7 mouse cellular contexts compared by ENCODE assay signal in the genomic region with DNA sequence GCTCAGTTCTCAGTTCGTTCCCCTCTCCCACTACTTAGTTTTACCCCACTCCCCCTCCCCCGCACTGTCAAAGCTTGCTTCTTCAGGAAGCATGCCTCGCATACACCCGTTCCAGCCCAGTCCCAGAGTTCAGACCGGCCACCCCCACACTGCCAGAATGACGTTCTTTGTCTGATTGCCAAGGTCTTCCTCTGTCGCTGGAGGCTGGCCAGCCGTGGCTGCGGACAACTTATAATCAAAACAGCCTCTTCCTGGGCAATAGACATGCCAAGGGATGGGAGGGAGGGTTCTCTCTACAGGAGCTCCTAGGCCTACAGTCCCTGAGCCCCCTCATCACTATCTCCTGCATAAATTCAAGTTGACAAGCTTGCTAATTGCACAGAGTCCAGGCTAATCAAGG. TPM values are rescaled to one million over a fixed set of nuclear protein-coding genes. Genes with fewer than 3 reads are reported as not detected.
A peak's percentile ranks its signal among the peaks of the same experiment; 100 is the strongest.
DNase-seq lines count a peak whose midpoint lies in the region; ATAC-seq lines count a peak whose summit lies in the region.

No protein-coding gene starts in this region.

- peak; percentile 95 for DNase-seq in Muller cell, postnatal 12 days (ENCODE audit: inconsistent ontology term)
- DNase-seq in adrenal gland, postnatal 36 days = peak; percentile 84
- DNase-seq in heart, adult 9 months (ENCODE audit: low spot score in 2 of 2) = peak; percentile 16 to 35
- peak; percentile 9 to 16 for DNase-seq in kidney, adult 8-10 months
- peak; percentile 89 to 93 for DNase-seq in lung, postnatal 4 days
- DNase-seq in frontal cortex, postnatal 10 days (ENCODE audit: low spot score in 2 of 2) = no peak

- no peak for ATAC-seq in granulocyte monocyte progenitor cell, adult 5-6 weeks (replicated peaks; ENCODE audit: poor library complexity, severe bottlenecking)

RNA-seq across cellular contexts. Expression of gene Mapre3, which starts 45.8 kb away (rescaled TPM):
- 10 to 100 TPM; 48.9 to 52.2 TPM for total RNA-seq in adrenal gland, postnatal 36 days (2021)
- not detected in 2 replicates for total RNA-seq in granulocyte monocyte progenitor cell, adult 5-6 weeks (2014; fragmentation: Nextera tagmentation)
- not detected in 2 replicates for total RNA-seq in granulocyte monocyte progenitor cell, adult 5-6 weeks (2017)

RNA-seq across cellular contexts. Expression of gene Dpysl5, which starts 57.2 kb away (rescaled TPM):
- total RNA-seq in adrenal gland, postnatal 36 days (2021) = 1 to 10 TPM in 1 of 2 experiments, under 1 TPM in 1; 0.86 to 1.1 TPM
- total RNA-seq in granulocyte monocyte progenitor cell, adult 5-6 weeks (2014; fragmentation: Nextera tagmentation) = not detected in 2 replicates
- not detected in 2 replicates for total RNA-seq in granulocyte monocyte progenitor cell, adult 5-6 weeks (2017)

Comparison
In these comparisons a context has a peak if more than half of its experiments do, and no peak if none do; other contexts are left out.
1. DNase-seq: peak in Muller cell, postnatal 12 days (single experiment), adrenal gland, postnatal 36 days (2 of 2), heart, adult 9 months (2 of 2), kidney, adult 8-10 months (2 of 2) and lung, postnatal 4 days (2 of 2); none in frontal cortex, postnatal 10 days (0 of 2).
2. RNA of gene Mapre3, which starts 45.8 kb away (total RNA-seq): 48.9 to 52.2 TPM in adrenal gland, postnatal 36 days; not detected in granulocyte monocyte progenitor cell, adult 5-6 weeks; every median in the first group is over 10 times any median in the second.